Mouse (Mus musculus): ENCODE results near the gene Stpg1.

GRCm38 (mm10) chr4:135494521-135495396, at the start of gene Stpg1, which contains the start of gene Nipal3:
- TF ChIP-seq POLR2A (IDR thresholded peaks at IDR 0.05; ENCODE audit: control insufficient read depth, extremely low read depth, insufficient read depth, low read length, poor library complexity) (peak; percentile 29; the same call in 1 of the 2 replicates), CTCF (IDR thresholded peaks at IDR 0.05; ENCODE audit: borderline replicate concordance, control insufficient read depth, extremely low read depth, insufficient read depth, low read length, poor library complexity) (peak; percentile 96)

All from thymus, adult 2 months (tissue).